Mouse (Mus musculus) liver, embryonic 16.5 days (tissue): ENCODE data around the gene Kcnk4. TPM values are rescaled to one million over a fixed set of nuclear protein-coding genes. Genes with fewer than 3 reads are reported as not detected.

Experiments used
- ATAC-seq: fragments of 200-750 bp; cut with Nextera tagmentation; 2 replicates; pipeline ENCODE4 v1.8.0; 2017; ENCODE audit warnings: low read depth, mild to moderate bottlenecking, moderate number of reproducible peaks, moderate library complexity
- H3K27ac ChIP-seq: fragments of 300-500 bp; sonication (generic); 2 replicates; pipeline ENCODE4 v1.5.1; 2014; ENCODE audit warnings: mild to moderate bottlenecking, low read length
- H3K27me3 ChIP-seq: fragments of 300-500 bp; sonication (generic); 2 replicates; pipeline ENCODE4 v1.6.1; 2014; ENCODE audit warnings: low read depth, low read length, mixed read lengths; ENCODE audit not compliant: control insufficient read depth, insufficient read depth
- H3K36me3 ChIP-seq: fragments of 300-500 bp; sonication (generic); 2 replicates; pipeline ENCODE4 v1.6.1; 2014; ENCODE audit warnings: mild to moderate bottlenecking; ENCODE audit not compliant: control insufficient read depth, insufficient read depth
- H3K4me1 ChIP-seq: fragments of 300-500 bp; sonication (generic); 2 replicates; pipeline ENCODE4 v1.6.1; 2014; ENCODE audit warnings: low read depth, low read length, mixed read lengths; ENCODE audit not compliant: control insufficient read depth
- H3K4me2 ChIP-seq: fragments of 300-500 bp; sonication (generic); 2 replicates; pipeline ENCODE4 v1.6.1; 2014; ENCODE audit warnings: low read depth, low read length, mixed read lengths
- H3K4me3 ChIP-seq: fragments of 300-500 bp; sonication (generic); 2 replicates; pipeline ENCODE4 v1.5.1; 2014; ENCODE audit warnings: low read depth, mild to moderate bottlenecking, low read length
- H3K9ac ChIP-seq: fragments of 300-500 bp; sonication (generic); 2 replicates; pipeline ENCODE4 v1.6.1; 2014; ENCODE audit warnings: low read depth, low read length
- H3K9me3 ChIP-seq: fragments of 300-500 bp; sonication (generic); replicated peaks from 2 replicates; pipeline ENCODE4 v1.6.1; 2016; ENCODE audit warnings: low read length; ENCODE audit not compliant: control insufficient read depth
- WGBS: fragments of 180-500 bp; shearing (Covaris S2); extraction: QIAGEN DNeasy Blood & Tissue Kit; methylation state at CpG from one replicate; pipeline ENCODE4 v1.1.7; 2014; ENCODE audit not compliant: insufficient replicate concordance; 5-methylcytosine and 5-hydroxymethylcytosine counted together
- polyA plus RNA-seq: library from polyadenylated mRNA; unstranded; fragments of >200 nt; fragmentation: Nextera tagmentation; extraction: Ambion mirVana; gene quantifications from 2 replicates; pipeline ENCODE4 v1.2.1, GENCODE M21; 2015

Gene Kcnk4
- polyA plus RNA-seq, 1 experiment from 2014 or later: 0.04 TPM

DNA sequence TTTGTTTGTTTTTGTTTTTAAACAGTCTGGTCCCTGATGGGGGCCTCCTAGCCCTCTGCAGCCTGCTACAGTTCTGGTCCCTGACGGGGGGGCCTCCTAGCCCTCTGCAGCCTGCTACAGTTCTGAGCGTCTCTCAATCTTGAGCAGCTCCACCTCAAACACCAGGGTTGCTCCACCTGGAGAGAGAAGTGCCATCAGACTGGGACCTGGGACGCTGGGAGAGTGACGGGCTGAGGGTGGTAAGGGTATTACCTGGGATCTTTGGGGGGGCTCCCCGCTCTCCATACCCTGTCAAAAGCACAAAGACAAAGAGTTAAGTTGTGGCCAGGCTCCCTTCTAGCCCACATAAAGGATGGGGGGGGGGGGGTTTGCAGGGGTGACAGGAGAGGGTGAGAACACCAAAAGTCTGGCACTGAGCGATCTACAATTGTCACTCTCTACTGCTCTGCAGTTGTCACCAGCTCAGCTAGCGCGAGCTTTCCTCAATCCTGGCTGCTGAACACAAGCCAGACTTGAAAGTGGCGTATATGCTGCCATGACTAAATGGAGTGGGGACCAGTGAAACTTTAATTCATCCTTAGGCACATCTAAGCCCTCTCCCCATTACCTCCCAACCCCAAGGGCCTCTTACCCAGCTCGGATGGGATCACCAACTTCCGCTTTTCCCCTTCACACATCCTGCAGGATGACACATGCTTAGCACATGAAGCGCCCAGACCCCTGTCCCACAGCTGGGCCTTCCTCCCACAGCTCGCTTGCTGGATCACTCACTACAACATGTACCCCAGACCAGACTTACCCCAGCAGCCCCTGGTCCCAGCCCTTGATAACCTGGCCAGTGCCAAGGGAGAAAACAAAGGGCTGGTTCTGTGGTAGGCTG lies 43.7 kb upstream of the Kcnk4 start:
- no peaks in the 10 kb centered on the region for H3K9me3 ChIP-seq
- peaks cover 4% of the 10 kb centered on the region for H3K36me3 ChIP-seq
- 78% methylated on average over 13 of the region's 13 CpGs for WGBS
- no peak for ATAC-seq
- peaks cover 57% of the 10 kb centered on the region for H3K4me1 ChIP-seq
- H3K4me3 ChIP-seq: peak overlapping the region; percentile 88
- H3K4me2 ChIP-seq: peak overlapping the region; percentile 96; the same call in 1 of the 2 replicates
- H3K27me3 ChIP-seq: no peaks in the 10 kb centered on the region
- H3K27ac ChIP-seq: peak overlapping the region; percentile 93; the same call in 1 of the 2 replicates
- peak overlapping the region; percentile 81; the same call in 1 of the 2 replicates for H3K9ac ChIP-seq

- Histone ChIP-seq H3K4me3 (peak within 1 kb of the TSS; percentile 77), H3K4me2 (peak within 1 kb of the TSS; percentile 99), H3K27me3 (no peaks in the 10 kb centered on the region), H3K36me3 (peaks cover 4% of the 10 kb centered on the region), H3K27ac (peak within 1 kb of the TSS; percentile 57), H3K9ac (peak within 1 kb of the TSS; percentile 56), H3K9me3 (no peaks in the 10 kb centered on the region), H3K4me1 (peaks cover 52% of the 10 kb centered on the region)
- ATAC-seq: no peak
- 0% methylated on average over 16 of the region's 16 CpGs for WGBS
Observed at GRCm38 (mm10) chr19:6975537-6976521, 41.5 kb upstream of the Kcnk4 start, which contains the start of gene Plcb3. Gene Plcb3 (minus strand): TSS chr19:6976470.

- peaks cover 4% of the 10 kb centered on the region for H3K36me3 ChIP-seq
- under 1% methylated on average over 75 of the region's 84 CpGs for WGBS
- H3K27me3 ChIP-seq: no peaks in the 10 kb centered on the region
- H3K4me3 ChIP-seq: peak within 1 kb of the TSS; percentile 77
- peak within 1 kb of the TSS; percentile 99 for H3K4me2 ChIP-seq
- H3K4me1 ChIP-seq: peaks cover 64% of the 10 kb centered on the region
- peak within 1 kb of the TSS; percentile 85 for H3K27ac ChIP-seq
- no peaks in the 10 kb centered on the region for H3K9me3 ChIP-seq
- peak; percentile 63 for ATAC-seq
- H3K9ac ChIP-seq: peak within 1 kb of the TSS; percentile 56
Observed at GRCm38 (mm10) chr19:6974211-6975205, 40.2 kb upstream of the Kcnk4 start, which contains the start of gene Ppp1r14b. Gene Ppp1r14b (plus strand): TSS chr19:6974968.

GRCm38 (mm10) chr19:6973581-6974190 lies 39.4 kb upstream of the Kcnk4 start:
- peak overlapping the region; percentile 77 for H3K4me3 ChIP-seq
- H3K27me3 ChIP-seq: peaks cover 2% of the 10 kb centered on the region
- no peak for ATAC-seq
- 22% methylated on average over 12 of the region's 12 CpGs for WGBS
- peak overlapping the region; percentile 14; the same call in 1 of the 2 replicates for H3K27ac ChIP-seq
- peak overlapping the region; percentile 99 for H3K4me2 ChIP-seq
- peaks cover 64% of the 10 kb centered on the region for H3K4me1 ChIP-seq
- H3K36me3 ChIP-seq: peaks cover 4% of the 10 kb centered on the region
- H3K9me3 ChIP-seq: no peaks in the 10 kb centered on the region
- H3K9ac ChIP-seq: peak overlapping the region; percentile 56; the same call in 1 of the 2 replicates

DNA sequence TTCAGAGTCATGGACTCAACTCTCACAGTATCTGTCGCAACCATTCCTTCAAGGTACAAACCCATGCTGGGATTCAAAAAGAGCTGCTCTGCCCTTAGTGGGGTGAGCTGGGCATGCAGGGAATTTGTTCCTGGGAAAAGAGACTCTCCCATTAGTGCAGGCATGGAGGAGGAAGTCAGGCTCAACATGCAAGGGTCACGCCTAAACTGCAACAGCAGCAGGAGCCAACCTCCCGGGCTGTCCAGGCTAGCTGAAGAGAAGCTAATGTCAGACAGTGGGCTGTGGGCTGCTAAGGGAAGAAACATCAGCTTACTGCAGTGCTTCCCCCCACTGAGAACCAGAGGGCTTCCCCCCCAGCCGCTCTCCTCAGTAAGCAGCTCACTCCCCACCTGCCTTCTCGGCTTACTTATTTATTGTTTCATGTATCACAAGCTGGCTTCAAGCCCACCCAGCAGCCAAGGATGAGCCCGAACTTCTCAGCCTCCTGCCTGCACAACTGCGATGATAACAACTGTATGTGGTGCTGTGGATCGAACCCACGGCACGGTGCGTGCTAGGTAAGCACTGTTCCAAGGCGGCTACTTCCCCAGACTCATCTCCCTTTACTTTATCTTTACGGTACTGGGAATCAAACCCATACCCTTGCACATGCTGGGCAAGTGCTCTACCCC lies 38.1 kb upstream of the Kcnk4 start:
- Histone ChIP-seq H3K4me1 (peaks cover 56% of the 10 kb centered on the region), H3K27ac (no peak overlapping the region), H3K9me3 (no peaks in the 10 kb centered on the region), H3K9ac (no peak overlapping the region), H3K4me3 (no peak overlapping the region), H3K4me2 (no peak overlapping the region), H3K27me3 (peaks cover 5% of the 10 kb centered on the region), H3K36me3 (no peaks in the 10 kb centered on the region)
- ATAC-seq: no peak
- 77% methylated on average over 13 of the region's 13 CpGs for WGBS

- no peak for ATAC-seq
- peaks cover 53% of the 10 kb centered on the region for H3K4me1 ChIP-seq
Observed at GRCm38 (mm10) chr19:6971644-6972043, 37.3 kb upstream of the Kcnk4 start.

DNA sequence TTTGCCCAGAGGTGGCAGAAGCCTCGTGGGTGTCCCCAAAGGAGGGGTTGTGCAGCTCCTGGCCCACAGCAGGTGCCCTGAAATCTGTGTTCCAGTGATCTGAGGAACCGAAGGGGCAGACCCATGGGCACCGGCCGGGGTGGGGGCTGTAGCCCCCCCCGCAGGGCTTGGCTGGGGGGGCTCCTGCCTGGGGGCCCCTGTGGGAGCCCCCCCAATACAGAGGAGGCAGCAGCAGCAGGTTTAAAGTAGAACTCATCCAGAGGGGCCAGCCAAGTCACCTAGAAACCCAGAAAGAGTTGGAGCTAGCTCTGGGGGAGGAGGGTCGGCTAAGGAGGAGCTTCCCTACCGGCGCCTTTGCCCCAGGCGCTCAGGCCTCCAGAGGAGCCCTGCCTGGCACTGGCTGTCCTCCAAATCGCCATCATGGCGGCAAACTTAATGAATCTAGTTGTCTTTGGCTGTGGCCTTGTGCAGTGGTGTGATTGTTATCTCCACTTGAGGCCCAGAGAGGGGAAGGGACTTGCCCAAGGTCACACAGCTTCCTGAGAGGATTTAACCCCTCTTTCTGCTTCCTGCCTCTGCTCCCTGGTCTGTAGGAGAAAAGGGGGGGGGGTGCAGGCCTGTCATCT lies 36.3 kb upstream of the Kcnk4 start:
- Histone ChIP-seq H3K27me3 (peaks cover 5% of the 10 kb centered on the region), H3K4me2 (peak overlapping the region; percentile 93), H3K27ac (no peak overlapping the region), H3K36me3 (no peaks in the 10 kb centered on the region), H3K9me3 (no peaks in the 10 kb centered on the region), H3K4me3 (peak overlapping the region; percentile 70), H3K9ac (peak overlapping the region; percentile 42), H3K4me1 (peaks cover 42% of the 10 kb centered on the region)
- ATAC-seq: no peak
- WGBS: 27% methylated on average over 11 of the region's 11 CpGs

More at GRCm38 (mm10) chr19:6971644-6972043, 37.3 kb upstream of the Kcnk4 start:
- WGBS: 57% methylated on average over 6 of the region's 6 CpGs
- H3K27ac ChIP-seq: 0 out of 2 replicates have a peak overlapping the region, but pooled peaks have one; percentile 9
- H3K9ac ChIP-seq: no peak overlapping the region
- H3K4me2 ChIP-seq: no peak overlapping the region
- H3K4me3 ChIP-seq: no peak overlapping the region
- H3K36me3 ChIP-seq: no peaks in the 10 kb centered on the region
- peaks cover 5% of the 10 kb centered on the region for H3K27me3 ChIP-seq
- H3K9me3 ChIP-seq: no peaks in the 10 kb centered on the region
